Mouse (Mus musculus) E14TG2a.4 (cell line): ENCODE measurements around the gene Gbf1.

Source experiments
- CTCF ChIP-seq: conservative IDR thresholded peaks from 2 replicates; pipeline ENCODE4 v1.5.1; 2014; ENCODE audit warnings: low read length
- NANOG ChIP-seq: IDR thresholded peaks from 2 replicates; pipeline ENCODE4 v1.6.1; 2014; ENCODE audit warnings: borderline replicate concordance, low read length, mixed read lengths
- POU5F1 ChIP-seq: IDR thresholded peaks from 2 replicates; pipeline ENCODE4 v1.6.1; 2014; ENCODE audit warnings: low read length, borderline replicate concordance

DNA sequence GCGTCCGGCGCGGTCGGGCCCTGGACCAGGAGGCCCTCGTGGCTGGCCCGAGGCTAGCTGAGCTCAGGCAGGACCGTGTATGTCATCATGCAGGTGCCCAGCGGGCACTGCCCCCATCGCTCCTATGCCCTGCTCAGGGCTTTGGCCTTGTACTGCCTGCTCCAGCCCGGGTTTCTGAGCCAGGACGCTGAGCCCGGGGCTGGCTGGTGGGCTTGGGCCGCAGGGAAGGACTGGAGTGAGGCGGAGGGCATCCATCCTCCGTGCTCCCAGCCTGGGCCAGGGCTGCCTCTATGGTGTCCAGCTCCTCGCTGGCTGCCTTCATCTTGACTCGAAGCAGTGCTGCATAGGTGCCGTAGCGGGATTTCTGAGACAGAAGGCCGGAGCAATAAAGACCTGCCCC, 160.3 kb downstream of the Gbf1 start:
- TF ChIP-seq CTCF = no peak
- TF ChIP-seq POU5F1 = no peak
- TF ChIP-seq NANOG = no peak
